Mouse (Mus musculus): Measurements from ENCODE around the gene Gpr155. TPM values are rescaled to one million over a fixed set of nuclear protein-coding genes. Genes with fewer than 3 reads are reported as not detected.

Gene Gpr155
- 15.8 and 17.9 TPM in 2 replicates for polyA plus RNA-seq (2014; fragmentation: Nextera tagmentation; extraction: Ambion mirVana)

DNA sequence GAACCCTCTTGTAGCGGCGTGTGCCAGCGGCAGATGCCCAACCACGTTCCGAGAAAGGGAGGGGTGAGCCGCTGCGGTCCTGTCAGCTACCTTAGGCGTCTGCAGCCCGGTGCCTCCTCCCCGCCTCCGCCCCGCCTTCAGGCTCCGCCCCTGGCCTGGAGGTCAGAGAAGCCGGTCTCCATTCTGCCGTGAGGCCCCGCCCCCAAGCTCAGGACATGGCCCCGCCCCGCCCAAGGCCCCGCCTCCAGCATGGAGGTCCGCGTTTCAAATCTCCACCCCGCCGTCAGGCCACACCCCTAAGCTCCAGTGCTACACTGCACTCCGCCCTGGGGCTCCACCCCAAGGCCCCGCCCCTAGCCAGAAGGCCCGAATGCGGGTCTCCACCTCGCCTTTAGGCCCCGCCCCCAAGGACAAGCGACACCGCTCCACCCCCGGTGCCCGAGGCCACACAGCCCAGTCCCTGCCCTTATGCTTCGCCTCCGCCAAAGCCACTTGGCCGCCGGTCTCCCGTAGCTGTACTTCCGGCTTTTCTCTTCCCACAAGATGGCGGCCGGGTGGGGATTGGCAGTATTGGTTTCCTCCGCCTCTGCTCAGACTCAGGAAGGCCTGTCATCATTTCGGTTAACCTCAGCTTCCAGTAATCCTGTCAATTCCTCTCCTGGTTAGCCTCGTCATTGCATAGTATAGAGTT is at the start of gene Gpr155:
Gene Gpr155, minus strand, starts transcription at position 217 of the 691 bp plus-strand sequence.
- H3K36me3 ChIP-seq (ENCODE audit: control insufficient read depth, insufficient read depth, low read length) = no peaks in the 10 kb centered on the region
- H3K27ac ChIP-seq (ENCODE audit: low read depth, low read length) = peak within 1 kb of the TSS; percentile 72
- no peaks in the 10 kb centered on the region for H3K4me1 ChIP-seq (ENCODE audit: control insufficient read depth, insufficient read depth, low read length)
- H3K4me3 ChIP-seq (ENCODE audit: low read depth, low read length) = peak within 1 kb of the TSS; percentile 68
- peak within 1 kb of the TSS; percentile 66 for H3K9ac ChIP-seq (replicated peaks; ENCODE audit: low read depth, low read length)
- H3K4me2 ChIP-seq (ENCODE audit: low read depth, low read length) = peak within 1 kb of the TSS; percentile 84
- H3K9me3 ChIP-seq (ENCODE audit: control insufficient read depth, low read length) = no peaks in the 10 kb centered on the region
- peak; percentile 97 for ATAC-seq (ENCODE audit: low read depth)
- WGBS = under 1% methylated on average over 43 of the region's 44 CpGs
- H3K27me3 ChIP-seq (ENCODE audit: control insufficient read depth, insufficient read depth, low read length) = no peaks in the 10 kb centered on the region

- Histone ChIP-seq H3K27me3 (ENCODE audit: control insufficient read depth, insufficient read depth, low read length) (no peaks in the 10 kb centered on the region), H3K9me3 (ENCODE audit: control insufficient read depth, low read length) (no peaks in the 10 kb centered on the region), H3K27ac (ENCODE audit: low read depth, low read length) (no peak overlapping the region), H3K4me3 (ENCODE audit: low read depth, low read length) (no peak overlapping the region), H3K4me2 (ENCODE audit: low read depth, low read length) (no peak overlapping the region), H3K9ac (replicated peaks; ENCODE audit: low read depth, low read length) (no peak overlapping the region), H3K4me1 (ENCODE audit: control insufficient read depth, insufficient read depth, low read length) (no peaks in the 10 kb centered on the region), H3K36me3 (ENCODE audit: control insufficient read depth, insufficient read depth, low read length) (no peaks in the 10 kb centered on the region)
- no peak for ATAC-seq (ENCODE audit: low read depth)
- WGBS = 96% methylated on average over 2 of the region's 2 CpGs
Measured at GRCm38 (mm10) chr2:73435847-73436246, 49.5 kb upstream of the Gpr155 start.

- H3K9me3 ChIP-seq (ENCODE audit: control insufficient read depth, low read length) = no peaks in the 10 kb centered on the region
- H3K4me3 ChIP-seq (ENCODE audit: low read depth, low read length) = peak overlapping the region; percentile 9; the same call in 1 of the 2 replicates
- WGBS = 43% methylated on average over 14 of the region's 14 CpGs
- peak overlapping the region; percentile 48 for H3K27ac ChIP-seq (ENCODE audit: low read depth, low read length)
- no peak overlapping the region; the same call in 1 of the 2 replicates for H3K9ac ChIP-seq (replicated peaks; ENCODE audit: low read depth, low read length)
- H3K36me3 ChIP-seq (ENCODE audit: control insufficient read depth, insufficient read depth, low read length) = no peaks in the 10 kb centered on the region
- 0 out of 2 replicates have a peak, but pooled peaks have one; percentile 44 for ATAC-seq (ENCODE audit: low read depth)
- H3K4me1 ChIP-seq (ENCODE audit: control insufficient read depth, insufficient read depth, low read length) = no peaks in the 10 kb centered on the region
- H3K4me2 ChIP-seq (ENCODE audit: low read depth, low read length) = peak overlapping the region; percentile 33; the same call in 1 of the 2 replicates
- H3K27me3 ChIP-seq (ENCODE audit: control insufficient read depth, insufficient read depth, low read length) = no peaks in the 10 kb centered on the region
Measured at GRCm38 (mm10) chr2:73431959-73432396, 45.6 kb upstream of the Gpr155 start.

- no peak for ATAC-seq (ENCODE audit: low read depth)
- WGBS = 53% methylated on average over 21 of the region's 21 CpGs
Measured at GRCm38 (mm10) chr2:73428803-73429468, 42.6 kb upstream of the Gpr155 start.

GRCm38 (mm10) chr2:73427293-73427692 is 40.9 kb upstream of the Gpr155 start:
- H3K4me2 ChIP-seq (ENCODE audit: low read depth, low read length) = no peak overlapping the region
- no peak overlapping the region for H3K9ac ChIP-seq (replicated peaks; ENCODE audit: low read depth, low read length)
- H3K36me3 ChIP-seq (ENCODE audit: control insufficient read depth, insufficient read depth, low read length) = no peaks in the 10 kb centered on the region
- H3K4me3 ChIP-seq (ENCODE audit: low read depth, low read length) = no peak overlapping the region
- H3K4me1 ChIP-seq (ENCODE audit: control insufficient read depth, insufficient read depth, low read length) = no peaks in the 10 kb centered on the region
- no peaks in the 10 kb centered on the region for H3K27me3 ChIP-seq (ENCODE audit: control insufficient read depth, insufficient read depth, low read length)
- H3K27ac ChIP-seq (ENCODE audit: low read depth, low read length) = no peak overlapping the region
- ATAC-seq (ENCODE audit: low read depth) = no peak
- 37% methylated on average over 1 of the region's 1 CpGs for WGBS
- no peaks in the 10 kb centered on the region for H3K9me3 ChIP-seq (ENCODE audit: control insufficient read depth, low read length)

More at GRCm38 (mm10) chr2:73428803-73429468, 42.6 kb upstream of the Gpr155 start:
- H3K4me2 ChIP-seq (ENCODE audit: low read depth, low read length) = no peak overlapping the region
- H3K27ac ChIP-seq (ENCODE audit: low read depth, low read length) = no peak overlapping the region
- no peak overlapping the region for H3K9ac ChIP-seq (replicated peaks; ENCODE audit: low read depth, low read length)
- H3K4me3 ChIP-seq (ENCODE audit: low read depth, low read length) = no peak overlapping the region
- H3K36me3 ChIP-seq (ENCODE audit: control insufficient read depth, insufficient read depth, low read length) = no peaks in the 10 kb centered on the region
- H3K9me3 ChIP-seq (ENCODE audit: control insufficient read depth, low read length) = no peaks in the 10 kb centered on the region
- H3K27me3 ChIP-seq (ENCODE audit: control insufficient read depth, insufficient read depth, low read length) = no peaks in the 10 kb centered on the region
- H3K4me1 ChIP-seq (ENCODE audit: control insufficient read depth, insufficient read depth, low read length) = no peaks in the 10 kb centered on the region

GRCm38 (mm10) chr2:73425822-73426221 is 39.5 kb upstream of the Gpr155 start:
- no peaks in the 10 kb centered on the region for H3K9me3 ChIP-seq (ENCODE audit: control insufficient read depth, low read length)
- H3K4me1 ChIP-seq (ENCODE audit: control insufficient read depth, insufficient read depth, low read length) = no peaks in the 10 kb centered on the region
- H3K4me2 ChIP-seq (ENCODE audit: low read depth, low read length) = no peak overlapping the region
- ATAC-seq (ENCODE audit: low read depth) = no peak
- no peak overlapping the region for H3K9ac ChIP-seq (replicated peaks; ENCODE audit: low read depth, low read length)
- no peaks in the 10 kb centered on the region for H3K36me3 ChIP-seq (ENCODE audit: control insufficient read depth, insufficient read depth, low read length)
- H3K4me3 ChIP-seq (ENCODE audit: low read depth, low read length) = no peak overlapping the region
- no peak overlapping the region for H3K27ac ChIP-seq (ENCODE audit: low read depth, low read length)
- 90% methylated on average over 14 of the region's 14 CpGs for WGBS
- no peaks in the 10 kb centered on the region for H3K27me3 ChIP-seq (ENCODE audit: control insufficient read depth, insufficient read depth, low read length)

GRCm38 (mm10) chr2:73419730-73420129 is 33.4 kb upstream of the Gpr155 start:
- Histone ChIP-seq H3K4me1 (ENCODE audit: control insufficient read depth, insufficient read depth, low read length) (no peaks in the 10 kb centered on the region), H3K9ac (replicated peaks; ENCODE audit: low read depth, low read length) (no peak overlapping the region), H3K4me2 (ENCODE audit: low read depth, low read length) (no peak overlapping the region), H3K9me3 (ENCODE audit: control insufficient read depth, low read length) (no peaks in the 10 kb centered on the region), H3K4me3 (ENCODE audit: low read depth, low read length) (no peak overlapping the region), H3K27me3 (ENCODE audit: control insufficient read depth, insufficient read depth, low read length) (no peaks in the 10 kb centered on the region), H3K36me3 (ENCODE audit: control insufficient read depth, insufficient read depth, low read length) (no peaks in the 10 kb centered on the region), H3K27ac (ENCODE audit: low read depth, low read length) (no peak overlapping the region)
- ATAC-seq (ENCODE audit: low read depth) = no peak
- 43% methylated on average over 7 of the region's 7 CpGs for WGBS

- H3K27me3 ChIP-seq (ENCODE audit: control insufficient read depth, insufficient read depth, low read length) = no peaks in the 10 kb centered on the region
Measured at GRCm38 (mm10) chr2:73419285-73419684, 32.9 kb upstream of the Gpr155 start.

GRCm38 (mm10) chr2:73415892-73416291 is 29.5 kb upstream of the Gpr155 start:
- H3K9ac ChIP-seq (replicated peaks; ENCODE audit: low read depth, low read length) = no peak overlapping the region
- H3K27ac ChIP-seq (ENCODE audit: low read depth, low read length) = no peak overlapping the region
- no peaks in the 10 kb centered on the region for H3K27me3 ChIP-seq (ENCODE audit: control insufficient read depth, insufficient read depth, low read length)
- H3K4me2 ChIP-seq (ENCODE audit: low read depth, low read length) = no peak overlapping the region
- no peaks in the 10 kb centered on the region for H3K36me3 ChIP-seq (ENCODE audit: control insufficient read depth, insufficient read depth, low read length)
- 35% methylated on average over 5 of the region's 5 CpGs for WGBS
- H3K9me3 ChIP-seq (ENCODE audit: control insufficient read depth, low read length) = no peaks in the 10 kb centered on the region
- H3K4me3 ChIP-seq (ENCODE audit: low read depth, low read length) = no peak overlapping the region
- no peaks in the 10 kb centered on the region for H3K4me1 ChIP-seq (ENCODE audit: control insufficient read depth, insufficient read depth, low read length)
- no peak for ATAC-seq (ENCODE audit: low read depth)

More at GRCm38 (mm10) chr2:73419285-73419684, 32.9 kb upstream of the Gpr155 start:
- Histone ChIP-seq H3K9ac (replicated peaks; ENCODE audit: low read depth, low read length) (no peak overlapping the region), H3K9me3 (ENCODE audit: control insufficient read depth, low read length) (no peaks in the 10 kb centered on the region), H3K27ac (ENCODE audit: low read depth, low read length) (no peak overlapping the region), H3K4me3 (ENCODE audit: low read depth, low read length) (no peak overlapping the region), H3K36me3 (ENCODE audit: control insufficient read depth, insufficient read depth, low read length) (no peaks in the 10 kb centered on the region), H3K4me1 (ENCODE audit: control insufficient read depth, insufficient read depth, low read length) (no peaks in the 10 kb centered on the region), H3K4me2 (ENCODE audit: low read depth, low read length) (no peak overlapping the region)
- WGBS = 40% methylated on average over 4 of the region's 4 CpGs
- no peak for ATAC-seq (ENCODE audit: low read depth)

Measured in neural tube, embryonic 14.5 days (tissue).